Mouse (Mus musculus) hindbrain, embryonic 10.5 days (tissue): ENCODE measurements around the gene Rom1. TPM values are rescaled to one million over a fixed set of nuclear protein-coding genes. Genes with fewer than 3 reads are reported as not detected.

Source experiments
- DNase-seq: peaks from one replicate; pipeline ENCODE4 v3.0.0-alpha.2; 2017; ENCODE audit warnings: low spot score
- H3K27ac ChIP-seq: fragments of 300-500 bp; sonication (generic); 2 replicates; pipeline ENCODE4 v1.5.1; 2016; ENCODE audit warnings: mild to moderate bottlenecking, moderate library complexity
- H3K27me3 ChIP-seq: fragments of 300-500 bp; sonication (generic); 2 replicates; pipeline ENCODE4 v1.6.1; 2016; ENCODE audit warnings: mild to moderate bottlenecking; ENCODE audit not compliant: poor library complexity, insufficient read depth, severe bottlenecking
- H3K36me3 ChIP-seq: fragments of 300-500 bp; sonication (generic); 2 replicates; pipeline ENCODE4 v1.6.1; 2016; ENCODE audit warnings: mild to moderate bottlenecking, moderate library complexity
- H3K4me1 ChIP-seq: fragments of 300-500 bp; sonication (generic); replicated peaks from 2 replicates; pipeline ENCODE4 v1.6.1; 2016; ENCODE audit warnings: mild to moderate bottlenecking
- H3K4me3 ChIP-seq: fragments of 300-500 bp; sonication (generic); 2 replicates; pipeline ENCODE4 v1.5.1; 2016; ENCODE audit warnings: mild to moderate bottlenecking, moderate library complexity
- H3K9me3 ChIP-seq: fragments of 300-500 bp; sonication (generic); 2 replicates; pipeline ENCODE4 v1.6.1; 2016; ENCODE audit warnings: mild to moderate bottlenecking, moderate library complexity
- WGBS: fragments of 180-500 bp; shearing (Covaris S2); methylation state at CpG from one replicate; pipeline ENCODE4 v1.1.7; 2016; 5-methylcytosine and 5-hydroxymethylcytosine counted together
- polyA plus RNA-seq: library from polyadenylated mRNA; unstranded; fragments of >200 nt; fragmentation: Nextera tagmentation; extraction: Ambion mirVana; gene quantifications from 2 replicates; pipeline ENCODE4 v1.2.1, GENCODE M21; 2016

The Rom1 gene
- polyA plus RNA-seq, 1 experiment from 2014 or later: 3.4 TPM

GRCm38 (mm10) chr19:8953135-8954039 lies 24.2 kb upstream of the Rom1 start, which contains the start of gene Tut1:
Tut1 (plus strand) TSS chr19:8953847.
- WGBS: 6% methylated on average over 46 of the region's 46 CpGs
- Histone ChIP-seq H3K36me3 (peaks cover 77% of the 10 kb centered on the region), H3K27ac (peak within 1 kb of the TSS; percentile 87)

GRCm38 (mm10) chr19:8952241-8952640 lies 23.1 kb upstream of the Rom1 start:
- Histone ChIP-seq H3K36me3 (peaks cover 77% of the 10 kb centered on the region), H3K9me3 (no peaks in the 10 kb centered on the region), H3K4me3 (0 out of 2 replicates have a peak overlapping the region, but pooled peaks have one; percentile 2), H3K27me3 (no peaks in the 10 kb centered on the region), H3K4me1 (peaks cover 26% of the 10 kb centered on the region), H3K27ac (peak overlapping the region; percentile 87)
- 92% methylated on average over 9 of the region's 9 CpGs for WGBS
- no peak for DNase-seq

More at GRCm38 (mm10) chr19:8953135-8954039, 24.2 kb upstream of the Rom1 start, which contains the start of gene Tut1:
- Histone ChIP-seq H3K9me3 (no peaks in the 10 kb centered on the region), H3K4me3 (peak within 1 kb of the TSS; percentile 84), H3K4me1 (peaks cover 26% of the 10 kb centered on the region), H3K27me3 (no peaks in the 10 kb centered on the region)
- peak; percentile 91 for DNase-seq

- Histone ChIP-seq H3K4me3 (no peak overlapping the region), H3K9me3 (no peaks in the 10 kb centered on the region), H3K27ac (no peak overlapping the region), H3K4me1 (peaks cover 29% of the 10 kb centered on the region), H3K36me3 (peaks cover 78% of the 10 kb centered on the region), H3K27me3 (no peaks in the 10 kb centered on the region)
- 93% methylated on average over 5 of the region's 5 CpGs for WGBS
- DNase-seq: no peak
Measured at GRCm38 (mm10) chr19:8950190-8950589, 21.0 kb upstream of the Rom1 start.

GRCm38 (mm10) chr19:8946929-8947328 lies 17.8 kb upstream of the Rom1 start:
- Histone ChIP-seq H3K27me3 (no peaks in the 10 kb centered on the region), H3K4me3 (no peak overlapping the region), H3K36me3 (peaks cover 87% of the 10 kb centered on the region), H3K9me3 (no peaks in the 10 kb centered on the region), H3K27ac (no peak overlapping the region), H3K4me1 (peaks cover 32% of the 10 kb centered on the region)
- WGBS: 95% methylated on average over 7 of the region's 7 CpGs
- DNase-seq: no peak

GRCm38 (mm10) chr19:8945251-8945650 lies 16.1 kb upstream of the Rom1 start:
- Histone ChIP-seq H3K4me3 (peak overlapping the region; percentile 28; the same call in 1 of the 2 replicates), H3K27me3 (no peaks in the 10 kb centered on the region), H3K36me3 (peaks cover 70% of the 10 kb centered on the region), H3K9me3 (no peaks in the 10 kb centered on the region), H3K27ac (no peak overlapping the region), H3K4me1 (peaks cover 45% of the 10 kb centered on the region)
- 93% methylated on average over 6 of the region's 6 CpGs for WGBS
- DNase-seq: no peak

- peak; percentile 70 for DNase-seq
- WGBS: 59% methylated on average over 5 of the region's 5 CpGs
- Histone ChIP-seq H3K36me3 (peaks cover 66% of the 10 kb centered on the region), H3K9me3 (no peaks in the 10 kb centered on the region), H3K4me3 (peak overlapping the region; percentile 28; the same call in 1 of the 2 replicates), H3K4me1 (peaks cover 46% of the 10 kb centered on the region), H3K27ac (no peak overlapping the region; the same call in 1 of the 2 replicates), H3K27me3 (no peaks in the 10 kb centered on the region)
Measured at GRCm38 (mm10) chr19:8944750-8945149, 15.6 kb upstream of the Rom1 start.

GRCm38 (mm10) chr19:8944062-8944461 lies 14.9 kb upstream of the Rom1 start:
- Histone ChIP-seq H3K4me1 (peaks cover 46% of the 10 kb centered on the region), H3K27me3 (no peaks in the 10 kb centered on the region), H3K4me3 (peak overlapping the region; percentile 95), H3K36me3 (peaks cover 63% of the 10 kb centered on the region), H3K9me3 (no peaks in the 10 kb centered on the region), H3K27ac (no peak overlapping the region; the same call in 1 of the 2 replicates)
- WGBS: 80% methylated on average over 5 of the region's 5 CpGs
- no peak for DNase-seq

GRCm38 (mm10) chr19:8943047-8943446 lies 13.9 kb upstream of the Rom1 start:
- Histone ChIP-seq H3K27me3 (no peaks in the 10 kb centered on the region), H3K9me3 (no peaks in the 10 kb centered on the region), H3K27ac (peak overlapping the region; percentile 98), H3K4me1 (peaks cover 46% of the 10 kb centered on the region), H3K36me3 (peaks cover 63% of the 10 kb centered on the region), H3K4me3 (peak overlapping the region; percentile 95)
- DNase-seq: no peak
- WGBS: 72% methylated on average over 2 of the region's 2 CpGs

GRCm38 (mm10) chr19:8942276-8942964 lies 13.3 kb upstream of the Rom1 start:
- H3K36me3 ChIP-seq: peaks cover 60% of the 10 kb centered on the region

GRCm38 (mm10) chr19:8941515-8942217 lies 12.5 kb upstream of the Rom1 start, which contains the start of gene Mta2:
Mta2 (plus strand) TSS chr19:8941875.
- H3K4me1 ChIP-seq: peaks cover 46% of the 10 kb centered on the region
- no peaks in the 10 kb centered on the region for H3K27me3 ChIP-seq
- H3K9me3 ChIP-seq: no peaks in the 10 kb centered on the region
- DNase-seq: peak; percentile 99
- peak within 1 kb of the TSS; percentile 98 for H3K27ac ChIP-seq
- WGBS: under 1% methylated on average over 64 of the region's 64 CpGs
- H3K36me3 ChIP-seq: peaks cover 60% of the 10 kb centered on the region
- H3K4me3 ChIP-seq: peak within 1 kb of the TSS; percentile 95

More at GRCm38 (mm10) chr19:8942276-8942964, 13.3 kb upstream of the Rom1 start:
- no peaks in the 10 kb centered on the region for H3K9me3 ChIP-seq
- H3K4me3 ChIP-seq: peak overlapping the region; percentile 95
- under 1% methylated on average over 46 of the region's 46 CpGs for WGBS
- H3K27me3 ChIP-seq: no peaks in the 10 kb centered on the region
- H3K27ac ChIP-seq: peak overlapping the region; percentile 98
- H3K4me1 ChIP-seq: peaks cover 46% of the 10 kb centered on the region
- DNase-seq: peak; percentile 71

GRCm38 (mm10) chr19:8941136-8941514 lies 12.0 kb upstream of the Rom1 start:
- H3K4me1 ChIP-seq: peaks cover 46% of the 10 kb centered on the region

GRCm38 (mm10) chr19:8940526-8941133 lies 11.5 kb upstream of the Rom1 start:
- Histone ChIP-seq H3K4me3 (peak overlapping the region; percentile 95), H3K4me1 (peaks cover 46% of the 10 kb centered on the region), H3K9me3 (no peaks in the 10 kb centered on the region), H3K36me3 (peaks cover 60% of the 10 kb centered on the region), H3K27me3 (no peaks in the 10 kb centered on the region), H3K27ac (peak overlapping the region; percentile 98)
- WGBS: 82% methylated on average over 15 of the region's 15 CpGs
- no peak for DNase-seq

More at GRCm38 (mm10) chr19:8941136-8941514, 12.0 kb upstream of the Rom1 start:
- Histone ChIP-seq H3K4me3 (peak overlapping the region; percentile 95), H3K27me3 (no peaks in the 10 kb centered on the region), H3K9me3 (no peaks in the 10 kb centered on the region), H3K36me3 (peaks cover 60% of the 10 kb centered on the region), H3K27ac (peak overlapping the region; percentile 98)
- peak; percentile 18 for DNase-seq
- WGBS: 40% methylated on average over 10 of the region's 10 CpGs
